Mouse (Mus musculus) mouse trophoblast stem cell (cell line): ENCODE results near the gene Fam205a2.
"Not testable (repeated sequence)": the region's sequence is repeated elsewhere in the genome, so short reads cannot be mapped to it uniquely, and the experiment has no call there.

Experiments
- in situ Hi-C, 2 experiments: fragments of 300-500 bp; cut with MseI, MboI; formaldehyde crosslinking; loops; 2 replicates in 1 of 2; 3 replicates in 1 of 2; pipeline ENCODE4 v1.15.1; 2025

The Fam205a2 gene

DNA sequence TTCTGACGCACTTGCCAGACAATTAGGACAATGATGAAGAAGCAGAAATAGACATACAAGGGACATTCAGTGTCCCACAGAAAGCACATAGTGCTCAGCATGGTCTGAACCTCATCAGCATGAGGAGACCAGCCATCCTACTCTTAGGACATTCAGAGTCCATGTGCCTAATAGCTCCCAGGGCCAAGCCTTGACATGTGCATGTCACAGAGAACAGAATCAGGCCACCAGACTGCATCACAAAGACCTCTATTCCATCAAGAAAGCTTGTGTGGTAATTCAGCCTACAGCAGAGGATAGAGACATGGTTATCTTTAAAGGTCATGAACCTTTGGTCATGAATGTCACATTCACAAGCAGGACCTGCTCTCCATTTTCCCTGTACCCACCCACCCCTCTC, at the start of gene Fam205a2:
Fam205a2 (minus strand) TSS at position 101 of the 400 bp plus-strand sequence.
- in situ Hi-C loops = not testable (repeated sequence)
